Mouse (Mus musculus) forebrain, embryonic 13.5 days (tissue): ENCODE data around the gene Slc25a24. TPM values are rescaled to one million over a fixed set of nuclear protein-coding genes. Genes with fewer than 3 reads are reported as not detected.

Source experiments
- ATAC-seq: fragments of 200-750 bp; cut with Nextera tagmentation; 2 replicates; pipeline ENCODE4 v1.8.0; 2017
- H3K27ac ChIP-seq: fragments of 300-500 bp; sonication (generic); 2 replicates; pipeline ENCODE4 v1.5.1; 2015; ENCODE audit warnings: inconsistent platforms, mild to moderate bottlenecking, moderate library complexity
- H3K27me3 ChIP-seq: fragments of 300-500 bp; sonication (generic); 2 replicates; pipeline ENCODE4 v1.6.1; 2015; ENCODE audit warnings: mild to moderate bottlenecking, inconsistent platforms
- H3K36me3 ChIP-seq: fragments of 300-500 bp; sonication (generic); 2 replicates; pipeline ENCODE4 v1.6.1; 2015; ENCODE audit warnings: mild to moderate bottlenecking, inconsistent platforms; ENCODE audit not compliant: poor library complexity, severe bottlenecking
- H3K4me1 ChIP-seq: fragments of 300-500 bp; sonication (generic); 2 replicates; pipeline ENCODE4 v1.6.1; 2015; ENCODE audit warnings: inconsistent platforms
- H3K4me2 ChIP-seq: fragments of 300-500 bp; sonication (generic); 2 replicates; pipeline ENCODE4 v1.6.1; 2015; ENCODE audit warnings: inconsistent platforms, mild to moderate bottlenecking, moderate library complexity
- H3K4me3 ChIP-seq: fragments of 300-500 bp; sonication (generic); 2 replicates; pipeline ENCODE4 v1.5.1; 2015; ENCODE audit warnings: mild to moderate bottlenecking, inconsistent platforms
- H3K9ac ChIP-seq: fragments of 300-500 bp; sonication (generic); 2 replicates; pipeline ENCODE4 v1.6.1; 2015; ENCODE audit warnings: mild to moderate bottlenecking, inconsistent platforms
- H3K9me3 ChIP-seq: fragments of 300-500 bp; sonication (generic); replicated peaks from 2 replicates; pipeline ENCODE4 v1.6.1; 2016; ENCODE audit warnings: inconsistent platforms
- WGBS: fragments of 180-500 bp; shearing (Covaris S2); methylation state at CpG from one replicate; pipeline ENCODE4 v1.1.7; 2015; 5-methylcytosine and 5-hydroxymethylcytosine counted together
- polyA plus RNA-seq: library from polyadenylated mRNA; unstranded; fragments of >200 nt; fragmentation: Nextera tagmentation; extraction: Ambion mirVana; gene quantifications from 2 replicates; pipeline ENCODE4 v1.2.1, GENCODE M21; 2015

The Slc25a24 gene
- polyA plus RNA-seq, 1 experiment from 2014 or later: 7.7 TPM

DNA sequence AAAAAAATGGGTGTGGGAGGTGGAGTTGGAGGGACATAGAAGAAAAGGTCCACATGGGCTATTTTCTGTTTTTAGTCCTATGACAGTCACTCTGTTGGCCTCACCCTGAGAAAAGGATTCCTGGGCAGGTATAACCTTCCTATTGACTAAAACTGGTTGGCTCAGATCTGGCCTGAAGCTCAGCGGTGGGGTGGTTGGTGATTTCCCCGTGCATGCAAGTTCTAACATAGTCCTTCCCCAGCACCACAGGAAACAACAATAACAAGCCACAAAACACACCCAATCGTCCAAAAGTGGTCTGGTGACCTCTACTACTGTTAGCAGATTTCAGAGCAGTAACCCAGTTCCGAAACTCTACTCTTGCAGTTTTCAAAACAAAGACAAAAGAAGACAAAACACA lies 10.0 kb downstream of the Slc25a24 start:
- no peak overlapping the region for H3K27ac ChIP-seq
- peaks cover 11% of the 10 kb centered on the region; the same call in 1 of the 2 replicates for H3K9me3 ChIP-seq
- peaks cover 9% of the 10 kb centered on the region; the same call in 1 of the 2 replicates for H3K36me3 ChIP-seq
- no peak for ATAC-seq
- H3K9ac ChIP-seq: no peak overlapping the region
- H3K4me2 ChIP-seq: no peak overlapping the region
- no peaks in the 10 kb centered on the region for H3K27me3 ChIP-seq
- H3K4me3 ChIP-seq: no peak overlapping the region
- H3K4me1 ChIP-seq: no peaks in the 10 kb centered on the region
- WGBS: 82% methylated on average over 4 of the region's 4 CpGs

DNA sequence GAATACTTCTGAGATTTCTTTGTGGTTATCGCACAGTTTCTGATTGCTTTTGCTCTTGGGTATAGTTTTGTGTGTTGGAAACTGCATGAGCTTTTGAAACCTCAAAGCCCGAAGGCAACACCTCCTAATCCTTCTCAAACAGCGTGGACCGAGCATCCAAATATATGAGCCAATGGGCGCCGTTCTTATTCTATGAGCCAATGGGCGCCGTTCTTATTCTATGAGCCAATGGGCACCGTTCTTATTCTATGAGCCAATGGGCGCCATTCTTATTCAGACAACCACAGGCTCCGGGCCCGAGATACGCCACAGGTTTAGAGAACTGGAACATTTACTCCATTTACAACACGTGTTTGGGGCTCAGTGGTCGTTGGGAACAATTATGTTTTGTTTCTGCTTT lies 11.1 kb downstream of the Slc25a24 start:
- Histone ChIP-seq H3K27me3 (no peaks in the 10 kb centered on the region), H3K4me1 (no peaks in the 10 kb centered on the region), H3K9ac (no peak overlapping the region), H3K9me3 (peaks cover 11% of the 10 kb centered on the region; the same call in 1 of the 2 replicates), H3K4me2 (no peak overlapping the region), H3K27ac (no peak overlapping the region), H3K36me3 (peaks cover 9% of the 10 kb centered on the region; the same call in 1 of the 2 replicates), H3K4me3 (no peak overlapping the region)
- ATAC-seq: no peak
- 93% methylated on average over 15 of the region's 15 CpGs for WGBS

GRCm38 (mm10) chr3:109135352-109135751 lies 12.4 kb downstream of the Slc25a24 start:
- H3K9me3 ChIP-seq: peaks cover 11% of the 10 kb centered on the region; the same call in 1 of the 2 replicates
- no peak overlapping the region for H3K9ac ChIP-seq
- peaks cover 9% of the 10 kb centered on the region; the same call in 1 of the 2 replicates for H3K36me3 ChIP-seq
- WGBS: 91% methylated on average over 1 of the region's 1 CpGs
- H3K4me3 ChIP-seq: no peak overlapping the region
- ATAC-seq: no peak
- no peak overlapping the region for H3K4me2 ChIP-seq
- no peak overlapping the region for H3K27ac ChIP-seq
- no peaks in the 10 kb centered on the region for H3K4me1 ChIP-seq
- H3K27me3 ChIP-seq: no peaks in the 10 kb centered on the region

DNA sequence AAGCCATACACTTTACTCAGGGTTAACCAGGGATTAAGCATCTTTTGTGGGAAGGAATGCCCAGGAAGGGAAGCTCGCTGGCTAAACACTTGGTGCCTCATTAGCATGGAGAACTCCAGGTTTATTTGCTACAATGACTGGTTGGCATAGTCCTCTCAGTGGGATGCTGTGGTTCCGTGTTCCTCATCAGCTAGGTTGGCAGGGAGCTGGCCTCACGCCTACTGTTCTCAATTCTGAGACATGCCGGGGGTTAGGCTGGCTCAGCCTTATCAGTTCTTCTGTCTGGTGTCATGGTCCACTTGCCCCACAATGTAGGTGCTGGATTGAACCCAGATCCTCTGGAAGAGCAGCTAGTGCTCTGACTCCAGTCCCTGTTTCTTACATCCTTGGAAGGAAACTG lies 29.6 kb downstream of the Slc25a24 start:
- Histone ChIP-seq H3K27me3 (no peaks in the 10 kb centered on the region), H3K9ac (no peak overlapping the region), H3K36me3 (no peaks in the 10 kb centered on the region; the same call in 1 of the 2 replicates), H3K9me3 (no peaks in the 10 kb centered on the region), H3K4me3 (no peak overlapping the region), H3K4me1 (no peaks in the 10 kb centered on the region), H3K27ac (no peak overlapping the region), H3K4me2 (no peak overlapping the region)
- ATAC-seq: no peak
- 65% methylated on average over 4 of the region's 4 CpGs for WGBS

- ATAC-seq: no peak
- no peak overlapping the region for H3K9ac ChIP-seq
- WGBS: 95% methylated on average over 6 of the region's 6 CpGs
- H3K36me3 ChIP-seq: no peaks in the 10 kb centered on the region; the same call in 1 of the 2 replicates
- no peaks in the 10 kb centered on the region for H3K27me3 ChIP-seq
- H3K27ac ChIP-seq: no peak overlapping the region
- H3K9me3 ChIP-seq: no peaks in the 10 kb centered on the region
- no peak overlapping the region for H3K4me2 ChIP-seq
- no peak overlapping the region for H3K4me3 ChIP-seq
- H3K4me1 ChIP-seq: no peaks in the 10 kb centered on the region
Observed at GRCm38 (mm10) chr3:109153410-109153809, 30.5 kb downstream of the Slc25a24 start.

DNA sequence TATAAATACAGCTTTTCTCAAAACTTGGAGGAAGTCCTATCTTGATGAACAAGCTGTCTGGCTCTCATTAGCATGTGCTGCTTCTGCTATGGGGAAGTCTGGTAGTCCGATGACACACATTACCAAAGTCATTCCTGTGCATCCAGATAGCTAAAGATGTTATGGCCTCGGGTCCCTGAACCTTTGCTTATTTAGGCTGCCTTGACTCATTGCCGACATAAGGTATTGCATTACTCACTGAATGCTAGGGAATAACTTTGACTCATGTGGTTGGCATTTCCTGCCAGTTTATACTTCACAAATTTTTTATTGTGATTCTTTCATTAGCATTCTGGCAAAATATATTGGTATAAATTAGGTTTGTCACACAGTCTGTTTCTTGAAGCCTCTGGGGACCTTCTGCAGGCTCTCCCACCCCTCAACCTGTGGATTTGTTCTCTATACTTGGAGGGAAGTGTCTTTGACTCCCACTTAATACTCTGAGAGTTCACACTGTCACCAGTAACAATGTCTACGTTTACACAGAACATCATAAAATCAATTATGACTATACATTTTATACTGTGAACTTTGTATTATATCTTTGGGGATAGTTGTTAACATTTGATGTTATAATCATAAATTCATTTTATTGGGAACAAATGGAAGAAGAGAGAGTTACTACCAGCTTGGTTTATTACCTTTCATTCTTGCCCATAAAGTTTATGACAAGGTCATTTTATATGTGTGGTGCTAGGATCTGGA lies 33.1 kb downstream of the Slc25a24 start:
- Histone ChIP-seq H3K4me1 (no peaks in the 10 kb centered on the region), H3K9me3 (no peaks in the 10 kb centered on the region), H3K36me3 (peaks cover 6% of the 10 kb centered on the region), H3K27ac (no peak overlapping the region), H3K4me2 (no peak overlapping the region), H3K4me3 (no peak overlapping the region), H3K9ac (no peak overlapping the region), H3K27me3 (no peaks in the 10 kb centered on the region)
- ATAC-seq: no peak
- 95% methylated on average over 4 of the region's 4 CpGs for WGBS

DNA sequence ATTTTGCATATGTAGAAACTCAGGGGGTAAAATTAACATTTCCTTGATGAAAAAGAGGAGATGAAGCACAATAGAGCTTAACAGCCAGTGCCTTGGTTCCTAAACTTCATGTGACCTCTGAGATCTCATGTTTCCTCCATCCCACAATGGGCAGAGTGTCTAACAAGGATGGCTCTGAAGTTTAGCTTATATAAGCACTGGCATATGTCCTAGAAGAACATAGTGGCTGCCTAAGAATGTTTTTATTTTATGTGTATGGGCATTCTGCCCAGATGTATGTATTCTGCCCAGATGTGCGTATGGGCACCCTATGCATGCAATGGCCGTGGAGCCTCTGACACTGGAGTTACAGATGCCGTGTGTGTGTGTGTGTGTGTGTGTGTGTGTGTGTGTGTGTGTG lies 34.5 kb downstream of the Slc25a24 start:
- Histone ChIP-seq H3K4me3 (no peak overlapping the region), H3K4me2 (no peak overlapping the region), H3K36me3 (peaks cover 6% of the 10 kb centered on the region), H3K9ac (no peak overlapping the region), H3K4me1 (no peaks in the 10 kb centered on the region), H3K9me3 (no peaks in the 10 kb centered on the region), H3K27me3 (no peaks in the 10 kb centered on the region), H3K27ac (no peak overlapping the region)
- ATAC-seq: no peak
- WGBS: 93% methylated on average over 3 of the region's 3 CpGs

DNA sequence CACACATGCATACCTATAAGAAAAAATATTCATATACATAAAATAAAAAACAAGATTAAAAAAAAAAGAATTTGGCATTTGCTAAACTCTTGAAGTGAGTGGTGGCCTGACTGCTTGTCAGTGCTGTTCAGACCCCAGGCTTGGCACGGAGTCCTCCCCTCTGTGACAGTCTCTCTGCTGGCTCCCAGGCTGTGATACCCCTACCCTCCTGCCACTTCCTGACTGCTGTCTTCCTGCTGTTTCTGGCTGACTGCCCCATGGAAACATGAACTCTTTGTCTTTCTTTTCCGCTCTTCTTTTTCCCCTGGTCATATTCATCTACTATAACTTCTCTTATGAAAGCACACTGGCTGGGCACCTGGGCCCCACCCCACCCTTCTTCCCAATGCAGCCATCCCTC lies 41.1 kb downstream of the Slc25a24 start:
- ATAC-seq: no peak
- Histone ChIP-seq H3K4me1 (no peaks in the 10 kb centered on the region), H3K9me3 (no peaks in the 10 kb centered on the region), H3K9ac (no peak overlapping the region), H3K36me3 (peaks cover 11% of the 10 kb centered on the region), H3K27ac (no peak overlapping the region), H3K27me3 (no peaks in the 10 kb centered on the region), H3K4me3 (no peak overlapping the region), H3K4me2 (no peak overlapping the region)
- 85% methylated on average over 2 of the region's 2 CpGs for WGBS

- Histone ChIP-seq H3K4me1 (no peaks in the 10 kb centered on the region), H3K4me2 (no peak overlapping the region), H3K27ac (no peak overlapping the region), H3K27me3 (no peaks in the 10 kb centered on the region), H3K9me3 (no peaks in the 10 kb centered on the region), H3K36me3 (peaks cover 8% of the 10 kb centered on the region), H3K4me3 (no peak overlapping the region), H3K9ac (no peak overlapping the region)
- ATAC-seq: no peak
- WGBS: 92% methylated on average over 1 of the region's 1 CpGs
Observed at GRCm38 (mm10) chr3:109164644-109165043, 41.7 kb downstream of the Slc25a24 start.

- Histone ChIP-seq H3K9me3 (no peaks in the 10 kb centered on the region), H3K4me1 (no peaks in the 10 kb centered on the region), H3K9ac (no peak overlapping the region), H3K27ac (no peak overlapping the region), H3K4me2 (no peak overlapping the region), H3K27me3 (no peaks in the 10 kb centered on the region), H3K4me3 (no peak overlapping the region), H3K36me3 (peaks cover 5% of the 10 kb centered on the region; the same call in 1 of the 2 replicates)
- ATAC-seq: no peak
- 85% methylated on average over 8 of the region's 8 CpGs for WGBS
Observed at GRCm38 (mm10) chr3:109165214-109165829, 42.4 kb downstream of the Slc25a24 start.

DNA sequence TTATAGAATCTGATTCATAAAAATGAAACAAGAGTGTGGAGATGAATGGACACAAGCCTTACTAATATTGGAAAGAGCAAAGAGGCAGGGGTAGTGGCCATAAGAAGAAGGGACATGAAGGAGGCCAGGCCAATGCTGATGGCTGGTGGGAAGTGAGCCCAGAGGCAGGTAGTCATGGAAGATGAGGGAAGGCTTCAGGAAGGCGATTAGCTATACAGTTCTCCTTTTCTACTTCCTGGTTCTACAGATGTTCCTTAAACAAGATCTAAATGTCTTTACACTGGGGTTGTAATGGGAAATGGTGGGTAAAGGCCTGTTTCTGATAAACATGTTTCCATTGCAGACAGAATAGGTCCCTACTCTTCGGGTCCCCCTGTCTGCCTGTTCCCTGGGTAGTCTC lies 46.2 kb downstream of the Slc25a24 start:
- Histone ChIP-seq H3K27me3 (no peaks in the 10 kb centered on the region), H3K4me2 (no peak overlapping the region), H3K9me3 (no peaks in the 10 kb centered on the region), H3K27ac (no peak overlapping the region), H3K36me3 (peaks cover 5% of the 10 kb centered on the region; the same call in 1 of the 2 replicates), H3K9ac (no peak overlapping the region), H3K4me1 (no peaks in the 10 kb centered on the region), H3K4me3 (no peak overlapping the region)
- 94% methylated on average over 2 of the region's 2 CpGs for WGBS
- no peak for ATAC-seq

- H3K4me2 ChIP-seq: 0 out of 2 replicates have a peak overlapping the region, but pooled peaks have one; percentile 27
Observed at GRCm38 (mm10) chr3:109171070-109171778, 48.3 kb downstream of the Slc25a24 start.

More at GRCm38 (mm10) chr3:109171070-109171778, 48.3 kb downstream of the Slc25a24 start:
- ATAC-seq: peak; percentile 89
- 27% methylated on average over 15 of the region's 15 CpGs for WGBS
- Histone ChIP-seq H3K9me3 (no peaks in the 10 kb centered on the region), H3K9ac (no peak overlapping the region), H3K4me1 (no peaks in the 10 kb centered on the region), H3K27me3 (no peaks in the 10 kb centered on the region), H3K4me3 (no peak overlapping the region), H3K27ac (no peak overlapping the region), H3K36me3 (peaks cover 4% of the 10 kb centered on the region; the same call in 1 of the 2 replicates)
